Mouse (Mus musculus) heart, adult 2 months (tissue): ENCODE measurements around the gene Tent4b. TPM values are rescaled to one million over a fixed set of nuclear protein-coding genes. Genes with fewer than 3 reads are reported as not detected.

Source experiments
- DNase-seq, 2 experiments: peaks; one replicate each; pipeline ENCODE4 v3.0.0; 2021
- H3K27ac ChIP-seq: fragments of 200-600 bp; 2 replicates; pipeline ENCODE4 v1.8.1; 2022
- H3K27me3 ChIP-seq: fragments of 200-500 bp; 2 replicates; pipeline ENCODE4 v1.6.1; 2012; ENCODE audit warnings: mild to moderate bottlenecking, low read length, inconsistent platforms, mixed read lengths; ENCODE audit not compliant: control insufficient read depth, insufficient read depth
- H3K36me3 ChIP-seq: fragments of 200-500 bp; 2 replicates; pipeline ENCODE4 v1.6.1; 2012; ENCODE audit warnings: low read length, inconsistent platforms; ENCODE audit not compliant: control insufficient read depth, insufficient read depth
- H3K4me1 ChIP-seq: fragments of 200-500 bp; 2 replicates; pipeline ENCODE4 v1.6.1; 2011; ENCODE audit warnings: low read length; ENCODE audit not compliant: control insufficient read depth, insufficient read depth
- H3K4me3 ChIP-seq: fragments of 200-600 bp; 2 replicates; pipeline ENCODE4 v1.8.1; 2022
- H3K79me2 ChIP-seq: fragments of 200-500 bp; replicated peaks from 2 replicates; pipeline ENCODE4 v1.6.1; 2012; ENCODE audit warnings: mild to moderate bottlenecking, inconsistent platforms, low read length, moderate library complexity, mixed read lengths; ENCODE audit not compliant: control insufficient read depth, insufficient read depth
- H3K9ac ChIP-seq: fragments of 200-500 bp; 2 replicates; pipeline ENCODE4 v1.6.1; 2012; ENCODE audit warnings: low read depth, mild to moderate bottlenecking, control low read depth, inconsistent platforms, low read length, mixed read lengths
- CTCF ChIP-seq: fragments of 200-600 bp; IDR thresholded peaks from 2 replicates; pipeline ENCODE4 v1.8.1; 2022; ENCODE audit warnings: antibody characterized with exemption, mild to moderate bottlenecking, moderate library complexity
- EP300 ChIP-seq: fragments of 200-500 bp; IDR thresholded peaks from 2 replicates; pipeline ENCODE4 v1.6.1; 2011; ENCODE audit warnings: low read depth, low read length, control low read depth; ENCODE audit not compliant: insufficient read depth
- POLR2A ChIP-seq: fragments of 200-500 bp; IDR thresholded peaks from 2 replicates; pipeline ENCODE4 v1.6.1; 2011; ENCODE audit warnings: mild to moderate bottlenecking, low read depth, low read length, control low read depth; ENCODE audit not compliant: insufficient read depth
- WGBS: fragments of 180-500 bp; shearing (Covaris S2); methylation state at CpG from one replicate; pipeline ENCODE4 v1.1.7; 2018; 5-methylcytosine and 5-hydroxymethylcytosine counted together
- intact Hi-C: fragments of 180-260 bp; cut with DNase I; formaldehyde crosslinking; loops from one replicate; pipeline ENCODE4 v1.15.1; 2025
- long read RNA-seq: library from polyadenylated mRNA; stranded (forward); transcript quantifications from one replicate; pipeline ENCODE4 v2.0.0, GENCODE M21; 2021
- polyA plus RNA-seq: library from polyadenylated mRNA; depleted of rRNA; stranded (reverse); fragments of >200 nt; gene quantifications from 2 replicates; pipeline ENCODE4 v1.2.3, GENCODE M21; 2012; rRNA removed
- total RNA-seq, 2 experiments: library from RNA; stranded (reverse); gene quantifications; 2 replicates each; pipeline ENCODE4 v1.2.3; 2021

Tent4b gene
- total RNA-seq (10 to 100 TPM; 18.8 to 19.2 TPM), polyA plus RNA-seq (14.3 and 22.5 TPM in 2 replicates)
- long read RNA-seq, full-length matches to known transcripts: 3 of 11 reads
- long read RNA-seq, partial matches to known transcripts: 4 of 11 reads
- long read RNA-seq, other reads (novel, unspliced or antisense): 4 of 11 reads

DNA sequence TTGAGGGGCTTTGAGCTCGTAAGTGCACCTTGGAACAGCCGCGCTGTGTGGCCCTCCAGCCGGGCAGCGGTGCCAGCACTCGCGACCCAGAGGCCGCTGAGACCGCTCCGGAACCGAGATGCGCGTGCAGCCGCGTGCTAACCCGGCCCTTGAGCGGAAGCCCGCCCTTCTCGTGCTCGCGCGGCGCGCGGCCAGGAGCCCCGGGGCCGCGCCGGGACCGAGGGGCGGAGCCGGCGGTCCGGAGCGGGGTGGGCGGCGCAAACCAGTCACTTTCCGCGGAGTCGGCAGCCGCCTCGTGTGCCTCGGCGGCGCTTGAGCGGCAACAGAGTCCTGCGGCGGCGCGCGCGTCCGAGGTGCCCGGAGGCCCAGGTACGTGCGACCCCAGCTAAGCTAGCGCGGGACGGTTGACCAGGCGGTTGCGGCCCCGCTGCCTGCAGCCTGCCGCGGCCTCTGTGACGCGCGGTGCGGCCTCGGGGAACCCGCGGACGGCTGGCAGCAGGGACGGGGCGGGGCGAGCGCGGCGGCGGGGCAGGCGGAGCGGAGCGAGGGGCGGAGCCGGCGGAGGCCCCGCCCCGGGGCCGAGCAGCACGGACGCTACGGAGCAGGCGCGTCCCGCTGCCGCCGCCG lies at the start of gene Tent4b:
Gene Tent4b (plus strand): TSS at position 269 of the 627 bp plus-strand sequence.
- intact Hi-C loops: loop anchor here (5.0 kb wide), 1 partner anchor 62 kb away; the partner anchor contains the start of gene Heatr3
- peak within 1 kb of the TSS; percentile 76 for H3K4me3 ChIP-seq
- peak within 1 kb of the TSS; percentile 97 for H3K27ac ChIP-seq
- H3K36me3 ChIP-seq: peaks cover 22% of the 10 kb centered on the region
- H3K27me3 ChIP-seq: no peaks in the 10 kb centered on the region
- peaks cover 3% of the 10 kb centered on the region for H3K79me2 ChIP-seq
- DNase-seq: peak; percentile 98
- H3K9ac ChIP-seq: peak within 1 kb of the TSS; percentile 98
- peaks cover 10% of the 10 kb centered on the region for H3K4me1 ChIP-seq
- under 1% methylated on average over 93 of the region's 97 CpGs for WGBS
- TF ChIP-seq CTCF: no peak
- peak; percentile 58 for TF ChIP-seq POLR2A

GRCm38 (mm10) chr8:88150910-88151371 lies 48.1 kb upstream of the Tent4b start:
- DNase-seq: no peak
- H3K79me2 ChIP-seq: no peaks in the 10 kb centered on the region
- H3K4me1 ChIP-seq: no peaks in the 10 kb centered on the region
- peaks cover 4% of the 10 kb centered on the region for H3K36me3 ChIP-seq
- H3K27ac ChIP-seq: no peak overlapping the region
- no peak overlapping the region for H3K9ac ChIP-seq
- H3K4me3 ChIP-seq: no peak overlapping the region
- 94% methylated on average over 6 of the region's 6 CpGs for WGBS
- intact Hi-C loops: no loop called here
- no peaks in the 10 kb centered on the region for H3K27me3 ChIP-seq
- TF ChIP-seq CTCF (no peak), EP300 (no peak), POLR2A (no peak)

DNA sequence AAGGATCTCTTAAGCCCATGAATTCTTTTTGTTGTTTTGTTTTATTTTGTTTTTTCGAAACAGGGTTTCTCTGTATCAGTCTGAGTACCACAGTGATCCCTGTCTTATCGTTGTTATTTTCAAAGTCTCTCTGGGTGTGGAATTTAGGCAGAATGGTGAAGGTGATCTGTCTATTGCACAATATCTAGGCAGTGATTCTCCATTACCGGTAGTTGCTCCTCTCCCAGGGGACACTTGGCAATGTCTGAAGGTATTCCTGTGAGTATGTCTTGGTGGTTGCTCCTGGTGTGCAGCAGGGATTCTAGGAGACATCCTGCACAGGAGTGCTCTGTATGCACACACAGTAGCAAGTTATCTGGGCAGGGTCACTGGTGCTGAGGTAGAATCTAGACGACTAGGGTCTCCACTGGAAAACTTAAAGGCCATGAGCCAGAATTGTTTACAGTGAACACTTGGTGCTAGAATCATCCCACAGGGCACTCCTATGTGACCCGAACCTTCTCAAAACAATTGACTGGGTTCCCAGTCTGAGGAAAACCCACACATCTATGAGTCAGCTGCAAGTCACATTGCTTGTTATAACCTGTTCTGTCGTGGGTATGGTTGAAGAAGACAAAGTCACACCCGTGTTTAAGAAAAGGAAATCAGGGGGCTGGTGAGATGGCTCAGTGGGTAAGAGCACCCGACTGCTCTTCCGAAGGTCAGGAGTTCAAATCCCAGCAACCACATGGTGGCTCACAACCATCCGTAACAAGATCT lies 38.6 kb upstream of the Tent4b start:
- H3K4me3 ChIP-seq: no peak overlapping the region
- no peak overlapping the region for H3K27ac ChIP-seq
- no peaks in the 10 kb centered on the region for H3K4me1 ChIP-seq
- intact Hi-C loops: loop anchor here (5.0 kb wide), 1 partner anchor 82 kb away; no protein-coding TSS in a partner anchor
- H3K79me2 ChIP-seq: no peaks in the 10 kb centered on the region
- no peak for DNase-seq
- no peaks in the 10 kb centered on the region for H3K36me3 ChIP-seq
- H3K9ac ChIP-seq: no peak overlapping the region
- WGBS: 89% methylated on average over 10 of the region's 10 CpGs
- H3K27me3 ChIP-seq: no peaks in the 10 kb centered on the region
- TF ChIP-seq CTCF (no peak), EP300 (no peak), POLR2A (no peak)

DNA sequence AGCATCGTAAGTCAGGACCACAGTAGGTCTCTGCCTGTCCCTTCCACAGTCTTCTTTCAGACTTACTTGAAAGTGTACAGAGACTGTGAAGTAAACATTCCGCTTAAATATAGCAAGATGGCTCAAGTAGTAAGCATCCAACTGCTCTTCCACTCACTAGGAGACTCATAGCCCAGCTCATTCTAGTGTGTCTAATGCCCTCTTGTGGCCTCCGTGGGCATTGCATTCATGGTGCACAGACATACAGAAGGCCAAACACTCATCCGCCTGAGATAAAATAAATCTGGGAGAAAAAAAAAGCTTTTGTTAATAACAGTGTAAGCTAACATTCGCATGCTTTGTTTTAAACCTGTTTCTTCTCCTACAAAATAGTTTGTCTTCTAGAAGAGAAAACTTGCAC lies 37.6 kb upstream of the Tent4b start:
- H3K79me2 ChIP-seq: no peaks in the 10 kb centered on the region
- no peak overlapping the region for H3K9ac ChIP-seq
- peak; percentile 34 to 71 for DNase-seq
- H3K27ac ChIP-seq: no peak overlapping the region
- TF ChIP-seq CTCF: peak; percentile 87
- no peak for TF ChIP-seq EP300
- H3K36me3 ChIP-seq: no peaks in the 10 kb centered on the region
- WGBS: 79% methylated on average over 5 of the region's 5 CpGs
- no peaks in the 10 kb centered on the region for H3K27me3 ChIP-seq
- H3K4me1 ChIP-seq: no peaks in the 10 kb centered on the region
- intact Hi-C loops: loop anchor here (5.0 kb wide), 1 partner anchor 81 kb away; no protein-coding TSS in a partner anchor
- no peak overlapping the region for H3K4me3 ChIP-seq

GRCm38 (mm10) chr8:88175264-88175663 lies 23.7 kb upstream of the Tent4b start:
- H3K27ac ChIP-seq: no peak overlapping the region

GRCm38 (mm10) chr8:88177291-88177690 lies 21.7 kb upstream of the Tent4b start:
- no peak overlapping the region for H3K4me3 ChIP-seq
- no peak overlapping the region for H3K27ac ChIP-seq
- intact Hi-C loops: no loop called here
- no peaks in the 10 kb centered on the region for H3K79me2 ChIP-seq
- H3K9ac ChIP-seq: no peak overlapping the region
- WGBS: 81% methylated on average over 8 of the region's 8 CpGs
- H3K4me1 ChIP-seq: no peaks in the 10 kb centered on the region
- H3K27me3 ChIP-seq: no peaks in the 10 kb centered on the region
- no peaks in the 10 kb centered on the region for H3K36me3 ChIP-seq
- DNase-seq: no peak
- no peak for TF ChIP-seq CTCF
- no peak for TF ChIP-seq EP300
- TF ChIP-seq POLR2A: no peak

More at GRCm38 (mm10) chr8:88175264-88175663, 23.7 kb upstream of the Tent4b start:
- peak in 1 of 2 experiments; percentile 7 for DNase-seq
- no peaks in the 10 kb centered on the region for H3K4me1 ChIP-seq
- 81% methylated on average over 7 of the region's 7 CpGs for WGBS
- H3K79me2 ChIP-seq: no peaks in the 10 kb centered on the region
- no peaks in the 10 kb centered on the region for H3K36me3 ChIP-seq
- no peak overlapping the region for H3K9ac ChIP-seq
- no peak for TF ChIP-seq CTCF
- no peak for TF ChIP-seq EP300
- TF ChIP-seq POLR2A: no peak
- no peak overlapping the region for H3K4me3 ChIP-seq
- H3K27me3 ChIP-seq: no peaks in the 10 kb centered on the region
- intact Hi-C loops: no loop called here
